Mouse (Mus musculus): ENCODE data around the gene Hrk. TPM values are rescaled to one million over a fixed set of nuclear protein-coding genes. Genes with fewer than 3 reads are reported as not detected.

Hrk gene
- polyA plus RNA-seq, 1 experiment from 2014 or later = 0.36 TPM

DNA sequence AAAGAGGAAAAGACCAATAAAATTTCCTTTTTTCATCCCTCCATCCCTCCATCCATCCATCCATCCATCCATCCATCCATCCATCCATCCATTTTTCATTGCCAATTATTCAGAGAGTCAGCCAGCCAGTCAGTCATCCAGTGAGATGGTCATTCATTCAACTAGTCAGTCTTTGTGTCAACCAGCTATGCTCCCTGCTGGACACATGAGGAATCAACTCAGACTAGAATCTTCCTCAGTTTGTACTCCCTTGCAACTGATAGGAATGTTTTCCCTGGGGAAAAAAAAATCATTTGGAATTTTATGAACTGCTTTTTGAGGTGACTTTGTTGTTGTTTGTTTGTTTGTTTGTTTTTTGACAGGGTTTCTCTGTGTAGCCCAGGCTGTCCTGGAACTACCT, 1.0 kb downstream of the Hrk start:
- Histone ChIP-seq H3K9me3 (replicated peaks) (no peaks in the 10 kb centered on the region), H3K4me1 (peaks cover 12% of the 10 kb centered on the region), H3K27me3 (peaks cover 82% of the 10 kb centered on the region), H3K9ac (no peak overlapping the region), H3K27ac (replicated peaks) (no peak overlapping the region), H3K36me3 (no peaks in the 10 kb centered on the region), H3K4me2 (replicated peaks) (no peak overlapping the region), H3K4me3 (replicated peaks) (no peak overlapping the region)
- ATAC-seq (ENCODE audit: insufficient number of reproducible peaks, low FRiP score, low TSS enrichment, low read depth) = no peak

DNA sequence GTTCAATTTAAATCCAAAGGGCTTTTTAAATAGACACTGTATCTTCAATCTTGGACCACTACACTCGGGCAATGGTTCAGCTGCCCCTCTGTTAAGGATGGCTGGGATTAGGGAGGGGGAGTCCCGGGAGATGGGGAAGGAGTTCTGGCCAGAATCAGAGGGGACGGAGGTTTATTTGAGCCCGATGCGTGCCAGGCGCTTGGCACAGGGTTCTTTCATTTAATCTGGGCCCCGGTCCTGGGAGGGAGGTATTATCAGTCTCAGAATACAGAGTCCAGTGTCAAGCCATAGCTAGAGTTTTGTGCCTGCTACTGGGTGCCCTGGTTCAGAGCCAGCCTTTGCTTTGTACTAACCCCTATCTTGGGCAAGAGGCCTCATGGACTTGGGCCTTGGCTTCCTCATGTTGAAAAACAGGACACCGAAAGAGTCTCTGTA, 3.1 kb downstream of the Hrk start:
- Histone ChIP-seq H3K27me3 (peaks cover 87% of the 10 kb centered on the region), H3K9me3 (replicated peaks) (no peaks in the 10 kb centered on the region), H3K4me2 (replicated peaks) (no peak overlapping the region), H3K36me3 (no peaks in the 10 kb centered on the region), H3K9ac (no peak overlapping the region), H3K4me1 (peaks cover 29% of the 10 kb centered on the region), H3K27ac (replicated peaks) (no peak overlapping the region), H3K4me3 (replicated peaks) (no peak overlapping the region)
- ATAC-seq (ENCODE audit: insufficient number of reproducible peaks, low FRiP score, low TSS enrichment, low read depth) = no peak
- 62% methylated on average over 8 of the region's 8 CpGs for WGBS

DNA sequence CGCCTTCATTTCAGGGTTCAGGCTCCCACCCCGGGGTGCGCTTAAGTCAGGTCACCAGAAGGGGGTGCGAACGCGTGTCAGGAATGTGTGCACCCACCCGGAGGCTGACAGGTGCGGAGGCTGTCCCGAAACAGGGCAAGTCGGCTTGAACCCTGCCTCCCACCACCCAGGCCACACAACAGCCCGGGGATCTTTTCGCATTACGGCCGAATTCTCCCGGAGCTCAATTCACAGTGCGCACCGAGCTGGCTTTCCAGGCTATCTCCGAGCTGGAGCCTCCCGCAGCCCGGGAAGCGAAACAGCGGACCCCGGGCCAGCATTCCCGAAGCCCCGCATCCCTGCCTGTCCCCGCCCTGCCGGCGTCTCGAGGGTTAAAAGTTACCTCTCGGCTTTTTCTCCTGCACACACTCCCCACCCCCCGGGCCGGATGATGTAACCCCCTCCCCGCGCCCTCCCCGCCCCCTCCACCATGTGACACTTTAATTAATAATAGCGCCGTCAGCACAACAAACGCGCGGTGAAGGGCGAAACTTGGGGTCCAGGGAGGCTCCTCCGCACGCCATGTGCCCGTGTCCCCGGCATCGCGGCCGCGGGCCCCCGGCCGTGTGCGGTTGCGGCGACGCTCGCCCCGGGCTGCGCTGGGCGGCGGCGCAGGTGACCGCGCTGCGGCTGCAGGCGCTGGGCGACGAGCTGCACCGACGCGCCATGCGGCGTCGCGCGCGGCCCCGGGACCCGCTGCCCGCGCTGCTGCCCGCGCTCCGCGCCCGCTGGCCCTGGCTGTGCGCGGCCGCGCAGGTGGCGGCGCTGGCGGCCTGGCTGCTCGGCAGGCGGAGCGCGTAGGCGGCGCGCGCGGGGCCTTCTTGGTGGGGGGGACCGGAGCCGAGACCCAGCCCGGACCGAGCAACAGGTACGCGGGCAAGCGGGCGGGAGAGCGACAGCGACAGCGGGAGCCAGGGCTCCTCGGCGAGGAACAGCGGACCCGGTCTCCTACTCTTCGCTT, 5.1 kb downstream of the Hrk start:
- Histone ChIP-seq H3K9ac (peak overlapping the region; percentile 28), H3K27ac (replicated peaks) (no peak overlapping the region), H3K27me3 (peaks cover 88% of the 10 kb centered on the region), H3K4me1 (peaks cover 34% of the 10 kb centered on the region), H3K36me3 (no peaks in the 10 kb centered on the region), H3K4me2 (replicated peaks) (peak overlapping the region; percentile 100), H3K4me3 (replicated peaks) (peak overlapping the region; percentile 50), H3K9me3 (replicated peaks) (no peaks in the 10 kb centered on the region)
- no peak; the same call in 1 of the 2 replicates for ATAC-seq (ENCODE audit: insufficient number of reproducible peaks, low FRiP score, low TSS enrichment, low read depth)
- WGBS = under 1% methylated on average over 107 of the region's 117 CpGs

DNA sequence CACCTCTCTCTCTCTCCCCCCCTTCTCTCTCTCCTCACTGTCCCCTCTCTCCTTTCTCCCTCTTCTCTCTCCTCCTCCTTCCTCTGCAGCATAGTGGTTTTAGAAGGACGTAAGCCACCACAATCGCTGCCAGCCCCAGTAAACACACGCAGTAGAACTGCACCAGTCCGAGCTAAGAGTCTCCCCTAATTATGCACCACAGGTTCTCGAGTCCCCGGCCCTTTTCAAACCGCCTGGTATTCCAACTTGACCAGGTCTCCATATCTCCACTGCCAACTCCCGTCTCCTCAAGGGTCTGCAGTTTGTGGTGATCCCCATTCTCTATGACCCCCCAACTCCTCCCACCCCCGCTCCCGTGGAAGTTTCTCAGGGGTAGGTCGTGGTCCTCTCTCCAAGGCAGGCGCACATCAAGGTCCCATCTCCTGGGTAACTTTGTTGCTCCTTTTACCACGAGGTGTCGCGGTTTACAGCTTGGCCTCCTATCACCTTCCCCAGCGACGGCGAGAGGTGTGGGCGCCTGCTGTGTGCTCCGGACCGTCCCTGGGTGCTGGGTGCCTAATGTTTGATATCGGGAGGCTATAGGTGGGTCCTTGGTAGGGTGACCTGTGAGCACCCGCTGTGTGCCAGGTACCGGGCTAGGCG, 6.6 kb downstream of the Hrk start:
- H3K4me1 ChIP-seq = peaks cover 36% of the 10 kb centered on the region
- H3K36me3 ChIP-seq = no peaks in the 10 kb centered on the region
- H3K9ac ChIP-seq = no peak overlapping the region
- H3K9me3 ChIP-seq (replicated peaks) = 0 out of 2 replicates have a peak, but pooled peaks cover 4% of the 10 kb centered on the region
- no peak for ATAC-seq (ENCODE audit: insufficient number of reproducible peaks, low FRiP score, low TSS enrichment, low read depth)
- H3K4me3 ChIP-seq (replicated peaks) = peak overlapping the region; percentile 40
- peaks cover 85% of the 10 kb centered on the region for H3K27me3 ChIP-seq
- H3K4me2 ChIP-seq (replicated peaks) = peak overlapping the region; percentile 69
- H3K27ac ChIP-seq (replicated peaks) = no peak overlapping the region
- whole genome bisulfite sequencing = under 1% methylated on average over 25 of the region's 25 CpGs

DNA sequence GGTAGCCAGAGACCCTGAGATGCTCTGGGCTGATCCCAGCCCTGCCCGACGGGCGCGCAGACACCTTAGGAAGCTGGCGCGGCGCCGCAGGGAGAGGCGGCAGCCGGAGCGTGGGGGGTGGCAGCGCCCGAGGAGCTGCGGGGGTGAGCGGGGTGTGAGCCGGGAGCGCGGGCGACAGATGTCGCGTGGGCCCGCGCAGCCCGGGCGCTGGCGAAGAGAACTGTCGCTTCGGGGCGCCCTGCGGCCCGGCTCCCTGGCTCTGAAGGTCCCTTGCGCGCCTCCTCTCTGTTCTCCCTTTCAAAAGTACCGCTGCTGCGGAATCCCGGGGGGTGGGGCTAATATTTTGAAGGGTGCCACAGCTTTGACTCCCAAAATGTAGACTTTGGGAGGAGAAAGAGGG, 7.2 kb downstream of the Hrk start:
- WGBS = under 1% methylated on average over 36 of the region's 36 CpGs
- peak overlapping the region; percentile 69 for H3K4me2 ChIP-seq (replicated peaks)
- peaks cover 36% of the 10 kb centered on the region for H3K4me1 ChIP-seq
- H3K9ac ChIP-seq = no peak overlapping the region
- no peak overlapping the region for H3K27ac ChIP-seq (replicated peaks)
- H3K36me3 ChIP-seq = no peaks in the 10 kb centered on the region
- H3K27me3 ChIP-seq = peaks cover 80% of the 10 kb centered on the region
- 0 out of 2 replicates have a peak, but pooled peaks cover 4% of the 10 kb centered on the region for H3K9me3 ChIP-seq (replicated peaks)
- peak overlapping the region; percentile 40 for H3K4me3 ChIP-seq (replicated peaks)
- no peak for ATAC-seq (ENCODE audit: insufficient number of reproducible peaks, low FRiP score, low TSS enrichment, low read depth)

DNA sequence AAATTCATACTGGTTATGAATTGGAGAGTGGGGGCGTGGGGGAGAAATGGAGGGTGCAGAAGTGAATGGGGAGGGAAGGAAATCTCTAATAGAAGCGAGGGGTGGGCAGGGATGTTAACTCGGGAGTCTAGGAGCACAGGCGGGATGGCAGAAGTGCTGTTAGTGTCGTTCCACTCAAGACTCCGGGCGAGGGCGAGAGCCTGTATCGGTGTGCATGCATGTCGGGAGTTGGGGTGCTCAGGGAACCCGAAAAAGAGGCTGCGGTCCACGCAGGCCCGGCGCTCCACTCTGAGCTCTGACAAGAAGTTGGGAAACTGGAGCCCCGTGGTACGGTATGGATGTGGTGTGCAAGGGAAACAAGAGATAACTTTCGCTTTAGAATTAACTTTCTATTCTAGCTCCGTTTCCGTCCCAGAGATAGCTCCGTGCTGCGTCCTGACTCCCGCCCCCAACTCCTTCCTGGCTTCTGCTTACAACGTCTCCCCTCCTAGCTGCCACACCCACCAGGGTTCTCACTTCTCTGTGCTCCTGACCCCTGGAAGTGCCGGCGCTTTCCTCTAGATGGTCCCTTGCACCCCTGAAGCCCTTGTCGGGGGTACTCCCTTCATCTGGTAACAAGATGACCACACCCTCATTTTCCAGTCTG, 7.8 kb downstream of the Hrk start:
- H3K9ac ChIP-seq = no peak overlapping the region
- WGBS = under 1% methylated on average over 27 of the region's 27 CpGs

DNA sequence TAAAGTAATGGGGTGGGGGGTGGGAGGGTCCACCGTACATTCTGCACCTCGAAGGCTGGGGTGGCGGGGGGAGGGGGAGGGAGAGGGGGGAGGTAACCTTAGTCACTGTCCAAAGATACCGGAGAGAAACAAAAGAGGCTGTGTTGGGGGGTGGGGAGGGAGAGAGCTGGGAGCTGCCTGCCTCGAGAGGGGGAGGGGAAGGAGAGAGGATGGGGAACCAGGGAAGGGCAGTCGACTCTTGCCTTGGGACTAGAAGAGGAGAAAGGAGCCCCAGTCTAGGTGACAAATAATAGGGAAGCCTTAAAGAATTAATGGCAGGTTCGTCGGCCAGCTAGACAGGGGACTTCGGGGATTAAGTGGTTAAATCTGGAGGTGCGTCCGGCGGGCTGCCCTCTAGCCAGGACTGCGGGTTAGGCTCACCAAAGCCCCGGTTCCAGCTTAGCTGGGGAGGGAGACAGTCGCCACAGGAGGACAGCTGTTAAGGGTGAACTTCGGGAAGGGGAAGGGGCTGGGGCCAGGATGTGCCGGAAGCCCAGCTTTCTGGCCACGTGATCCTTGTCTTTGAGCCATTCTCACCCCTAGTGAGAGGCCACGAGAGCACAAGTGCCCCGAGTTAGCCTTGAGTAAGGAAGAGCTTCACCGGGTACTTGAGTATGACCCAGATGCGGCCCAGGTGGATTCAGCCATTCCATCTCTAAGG, 10.0 kb downstream of the Hrk start:
- H3K4me3 ChIP-seq (replicated peaks) = peak overlapping the region; percentile 20; the same call in 1 of the 2 replicates
- peaks cover 31% of the 10 kb centered on the region for H3K4me1 ChIP-seq
- WGBS = 1% methylated on average over 21 of the region's 22 CpGs
- H3K36me3 ChIP-seq = no peaks in the 10 kb centered on the region
- H3K27me3 ChIP-seq = peaks cover 57% of the 10 kb centered on the region
- no peak overlapping the region for H3K9ac ChIP-seq
- H3K9me3 ChIP-seq (replicated peaks) = 0 out of 2 replicates have a peak, but pooled peaks cover 4% of the 10 kb centered on the region
- no peak for ATAC-seq (ENCODE audit: insufficient number of reproducible peaks, low FRiP score, low TSS enrichment, low read depth)
- peak overlapping the region; percentile 38 for H3K4me2 ChIP-seq (replicated peaks)
- no peak overlapping the region for H3K27ac ChIP-seq (replicated peaks)

More for the DNA sequence above, 7.8 kb downstream of the Hrk start:
- H3K4me3 ChIP-seq (replicated peaks) = peak overlapping the region; percentile 40
- no peaks in the 10 kb centered on the region for H3K36me3 ChIP-seq
- no peak overlapping the region for H3K27ac ChIP-seq (replicated peaks)
- H3K4me1 ChIP-seq = peaks cover 36% of the 10 kb centered on the region
- H3K4me2 ChIP-seq (replicated peaks) = peak overlapping the region; percentile 69
- ATAC-seq (ENCODE audit: insufficient number of reproducible peaks, low FRiP score, low TSS enrichment, low read depth) = no peak
- peaks cover 79% of the 10 kb centered on the region for H3K27me3 ChIP-seq
- 0 out of 2 replicates have a peak, but pooled peaks cover 4% of the 10 kb centered on the region for H3K9me3 ChIP-seq (replicated peaks)

DNA sequence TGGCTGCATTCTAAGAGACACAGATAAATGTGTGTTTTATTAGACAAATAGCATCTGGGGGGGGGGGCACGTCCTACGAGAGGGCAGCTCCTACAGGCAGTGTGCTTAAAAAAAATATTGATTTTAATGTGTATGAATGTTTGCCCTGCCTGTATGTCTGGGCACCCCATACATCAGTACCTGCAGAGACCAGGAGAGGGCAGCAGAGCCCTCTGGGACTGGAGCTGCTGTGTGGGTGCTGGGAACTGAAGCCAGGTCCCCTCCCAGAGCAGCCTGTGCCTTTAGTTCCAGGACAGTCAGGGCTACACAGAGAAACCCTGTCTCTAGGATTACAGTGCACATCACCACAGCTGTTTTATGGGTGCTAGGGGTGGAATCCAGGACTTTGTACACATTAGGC, 10.7 kb downstream of the Hrk start:
- Histone ChIP-seq H3K4me3 (replicated peaks) (no peak overlapping the region), H3K4me2 (replicated peaks) (no peak overlapping the region)

DNA sequence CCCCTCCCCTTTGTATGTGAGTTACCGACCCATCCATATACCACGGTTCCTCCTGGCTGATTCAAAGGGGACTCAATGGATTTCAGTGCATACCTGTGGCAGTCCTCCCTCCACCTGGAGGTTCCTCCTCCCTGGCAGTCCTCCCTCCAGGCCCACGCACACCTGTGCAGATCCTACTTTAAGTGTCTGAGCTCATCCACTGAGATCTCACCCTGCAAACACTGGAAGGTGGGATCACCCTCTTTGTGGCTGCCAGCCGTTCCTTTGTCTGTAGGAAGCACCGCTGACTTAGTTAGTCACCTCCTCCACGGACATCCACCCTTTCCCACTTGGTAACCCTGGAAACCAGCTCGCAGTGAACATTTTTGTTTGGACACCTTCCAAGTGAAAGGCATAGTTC, 13.2 kb downstream of the Hrk start:
- WGBS = 61% methylated on average over 7 of the region's 7 CpGs
- Histone ChIP-seq H3K27me3 (peaks cover 32% of the 10 kb centered on the region), H3K4me1 (peaks cover 8% of the 10 kb centered on the region), H3K36me3 (no peaks in the 10 kb centered on the region), H3K27ac (replicated peaks) (no peak overlapping the region), H3K4me2 (replicated peaks) (no peak overlapping the region), H3K9ac (no peak overlapping the region), H3K9me3 (replicated peaks) (0 out of 2 replicates have a peak, but pooled peaks cover 4% of the 10 kb centered on the region), H3K4me3 (replicated peaks) (no peak overlapping the region)
- no peak for ATAC-seq (ENCODE audit: insufficient number of reproducible peaks, low FRiP score, low TSS enrichment, low read depth)

More for the DNA sequence above, 10.7 kb downstream of the Hrk start:
- no peak for ATAC-seq (ENCODE audit: insufficient number of reproducible peaks, low FRiP score, low TSS enrichment, low read depth)
- H3K27ac ChIP-seq (replicated peaks) = no peak overlapping the region
- 0 out of 2 replicates have a peak, but pooled peaks cover 4% of the 10 kb centered on the region for H3K9me3 ChIP-seq (replicated peaks)
- peaks cover 24% of the 10 kb centered on the region for H3K4me1 ChIP-seq
- H3K27me3 ChIP-seq = peaks cover 52% of the 10 kb centered on the region
- H3K36me3 ChIP-seq = no peaks in the 10 kb centered on the region
- 30% methylated on average over 2 of the region's 2 CpGs for WGBS
- H3K9ac ChIP-seq = no peak overlapping the region

DNA sequence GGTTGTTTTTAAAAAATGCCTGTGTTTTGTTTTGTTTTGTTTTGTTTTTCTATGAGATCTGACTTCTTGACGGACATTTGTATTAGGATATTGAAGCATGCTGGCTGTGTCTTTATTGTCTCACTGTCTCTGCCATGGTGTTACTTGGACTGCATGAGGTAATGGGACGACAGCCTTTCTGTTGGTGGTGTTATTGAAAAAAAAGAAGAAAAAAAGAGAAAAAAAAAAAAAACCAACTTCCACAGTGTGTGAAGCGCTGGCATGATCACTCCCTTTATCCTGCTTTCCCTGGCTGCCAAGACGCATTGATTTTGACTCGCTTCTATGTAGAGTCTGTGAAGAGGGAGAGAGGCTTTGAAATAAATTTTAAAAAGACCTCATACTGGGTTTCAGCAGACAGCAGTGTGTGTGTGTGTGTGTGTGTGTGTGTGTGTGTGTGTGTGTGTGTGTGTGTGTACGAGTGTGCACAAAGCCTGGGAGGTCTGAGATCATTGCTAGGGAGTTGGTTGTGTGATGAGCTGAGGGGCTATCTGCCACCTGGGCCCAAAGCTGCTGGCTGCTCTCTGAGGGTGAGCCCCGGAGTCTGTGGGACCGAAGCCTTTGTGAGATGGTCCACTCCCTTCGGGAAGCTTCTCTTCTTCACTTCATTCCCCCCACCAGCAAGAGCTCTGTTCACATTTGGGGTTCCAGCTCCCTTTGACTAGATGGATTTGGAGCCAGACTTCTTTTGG, 22.6 kb downstream of the Hrk start:
- no peaks in the 10 kb centered on the region for H3K27me3 ChIP-seq
- ATAC-seq (ENCODE audit: insufficient number of reproducible peaks, low FRiP score, low TSS enrichment, low read depth) = no peak
- H3K4me2 ChIP-seq (replicated peaks) = no peak overlapping the region
- H3K4me1 ChIP-seq = no peaks in the 10 kb centered on the region
- H3K4me3 ChIP-seq (replicated peaks) = no peak overlapping the region
- no peak overlapping the region for H3K9ac ChIP-seq
- no peak overlapping the region for H3K27ac ChIP-seq (replicated peaks)
- no peaks in the 10 kb centered on the region for H3K36me3 ChIP-seq
- no peaks in the 10 kb centered on the region for H3K9me3 ChIP-seq (replicated peaks)
- WGBS = 69% methylated on average over 9 of the region's 9 CpGs

Measured in embryonic facial prominence, embryonic 15.5 days (tissue).